Mouse (Mus musculus) spleen, adult 2 months (tissue): ENCODE data around the gene Rptor. TPM values are rescaled to one million over a fixed set of nuclear protein-coding genes. Genes with fewer than 3 reads are reported as not detected.

Source experiments
- DNase-seq, 2 experiments: peaks; one replicate each; pipeline versions ENCODE4 v3.0.0 to v3.0.0-alpha.2; 2012 to 2021; ENCODE audit warnings: low spot score in 2 of 2, low read depth in 1 of 2
- H3K27ac ChIP-seq: fragments of 200-500 bp; 2 replicates; pipeline ENCODE4 v1.5.1; 2012; ENCODE audit warnings: low read length, inconsistent platforms; ENCODE audit not compliant: insufficient read depth
- H3K27me3 ChIP-seq: fragments of 200-500 bp; 2 replicates; pipeline ENCODE4 v1.6.1; 2012; ENCODE audit warnings: mild to moderate bottlenecking, moderate library complexity, low read length, inconsistent platforms; ENCODE audit not compliant: control insufficient read depth, insufficient read depth
- H3K36me3 ChIP-seq: fragments of 200-500 bp; 2 replicates; pipeline ENCODE4 v1.6.1; 2012; ENCODE audit warnings: mild to moderate bottlenecking, low read length, inconsistent platforms; ENCODE audit not compliant: control insufficient read depth, insufficient read depth
- H3K4me1 ChIP-seq: fragments of 200-500 bp; 2 replicates; pipeline ENCODE4 v1.6.1; 2011; ENCODE audit warnings: inconsistent platforms; ENCODE audit not compliant: control insufficient read depth, insufficient read depth, insufficient read length
- H3K4me3 ChIP-seq: fragments of 200-500 bp; 2 replicates; pipeline ENCODE4 v1.5.1; 2011; ENCODE audit warnings: mild to moderate bottlenecking, inconsistent platforms; ENCODE audit not compliant: insufficient read depth, insufficient read length; ENCODE audit errors: extremely low read depth
- CTCF ChIP-seq: fragments of 200-500 bp; IDR thresholded peaks from 2 replicates; pipeline ENCODE4 v1.5.1; 2011; ENCODE audit warnings: mild to moderate bottlenecking, inconsistent platforms; ENCODE audit not compliant: insufficient read depth, insufficient read length, insufficient replicate concordance; ENCODE audit errors: extremely low read depth
- POLR2A ChIP-seq: fragments of 200-500 bp; IDR thresholded peaks from 2 replicates; pipeline ENCODE4 v1.6.1; 2011; ENCODE audit warnings: low read depth, low read length, inconsistent platforms
- WGBS: fragments of 180-500 bp; shearing (Covaris S2); methylation state at CpG from one replicate; pipeline ENCODE4 v1.1.7; 2018; 5-methylcytosine and 5-hydroxymethylcytosine counted together
- polyA plus RNA-seq: library from polyadenylated mRNA; depleted of rRNA; stranded (reverse); fragments of >200 nt; gene quantifications from 2 replicates; pipeline ENCODE4 v1.2.3, GENCODE M21; 2012

The Rptor gene
- polyA plus RNA-seq, 1 experiment, result 18.0 TPM

DNA sequence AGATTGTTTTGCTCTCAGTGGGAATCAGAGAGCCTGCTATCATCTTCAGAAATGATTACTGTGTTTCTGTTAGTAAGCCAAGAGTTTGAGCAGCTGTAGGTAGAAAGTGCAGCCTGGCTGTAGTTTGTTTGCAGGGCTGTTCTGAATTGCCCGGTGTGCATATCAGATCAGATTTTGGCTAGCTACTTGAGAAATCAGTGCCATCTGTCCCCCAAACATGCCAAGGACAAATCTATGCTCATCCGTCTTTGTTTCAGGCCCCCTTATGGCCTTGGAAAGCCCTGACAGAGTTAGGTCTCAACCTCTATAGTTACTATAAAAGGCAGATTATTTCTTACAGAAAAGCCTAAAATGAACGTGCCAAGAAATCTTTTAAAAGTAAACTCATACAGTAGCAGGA is 244.9 kb downstream of the Rptor start:
- no peak for DNase-seq
- peaks cover 6% of the 10 kb centered on the region for H3K36me3 ChIP-seq
- 79% methylated on average over 3 of the region's 3 CpGs for WGBS
- no peaks in the 10 kb centered on the region for H3K4me1 ChIP-seq
- TF ChIP-seq POLR2A, result no peak
- TF ChIP-seq CTCF, result no peak
- H3K27ac ChIP-seq, result peak overlapping the region; percentile 15; the same call in 1 of the 2 replicates
- H3K4me3 ChIP-seq, result no peak overlapping the region
- H3K27me3 ChIP-seq, result no peaks in the 10 kb centered on the region

DNA sequence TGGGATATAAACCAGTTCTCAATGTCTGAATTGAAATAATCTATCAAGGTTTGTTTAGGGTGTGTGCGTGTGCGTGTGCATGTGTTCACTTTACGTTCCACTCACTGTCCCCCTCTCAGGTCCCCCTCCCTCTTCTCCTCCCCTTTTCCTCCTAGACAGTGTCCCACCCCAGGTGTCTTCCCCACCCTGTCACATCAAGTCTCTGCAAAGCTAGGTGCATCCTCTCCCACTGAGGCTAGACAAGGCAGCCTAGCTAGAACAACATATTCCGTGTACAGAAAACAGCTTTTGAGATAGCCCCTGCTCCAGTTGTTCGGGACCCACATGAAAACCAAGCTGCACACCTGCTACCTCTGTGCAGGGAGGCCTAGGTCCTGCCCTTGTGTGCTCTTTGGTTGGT is 245.5 kb downstream of the Rptor start:
- DNase-seq, result no peak
- 87% methylated on average over 5 of the region's 5 CpGs for WGBS
- Histone ChIP-seq H3K27ac (no peak overlapping the region), H3K4me3 (no peak overlapping the region), H3K36me3 (peaks cover 10% of the 10 kb centered on the region), H3K4me1 (no peaks in the 10 kb centered on the region), H3K27me3 (no peaks in the 10 kb centered on the region)
- TF ChIP-seq POLR2A (no peak), CTCF (no peak)

DNA sequence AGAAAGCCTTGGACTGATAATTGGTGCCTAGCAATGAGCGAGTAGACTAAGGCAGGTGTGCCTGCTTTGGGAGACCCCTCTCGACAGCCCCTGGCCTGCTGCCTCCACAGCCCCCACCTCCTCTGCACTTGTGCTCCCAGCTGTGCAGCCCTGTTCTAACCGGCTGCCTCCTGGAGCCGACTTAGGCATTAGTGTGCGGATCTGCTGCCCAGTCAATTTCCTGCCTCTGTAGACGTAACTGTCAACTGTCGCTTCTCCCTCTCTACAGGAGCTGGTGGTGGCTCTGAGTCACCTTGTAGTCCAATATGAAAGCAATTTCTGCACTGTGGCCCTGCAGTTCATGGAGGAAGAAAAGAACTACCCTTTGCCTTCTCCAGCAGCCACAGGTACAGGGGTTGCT is 253.3 kb downstream of the Rptor start:
- no peak for DNase-seq
- TF ChIP-seq CTCF (no peak), POLR2A (no peak)
- Histone ChIP-seq H3K36me3 (peaks cover 9% of the 10 kb centered on the region), H3K27ac (no peak overlapping the region), H3K4me1 (peaks cover 12% of the 10 kb centered on the region; the same call in 1 of the 2 replicates), H3K27me3 (no peaks in the 10 kb centered on the region), H3K4me3 (no peak overlapping the region)
- WGBS, result 22% methylated on average over 7 of the region's 7 CpGs

DNA sequence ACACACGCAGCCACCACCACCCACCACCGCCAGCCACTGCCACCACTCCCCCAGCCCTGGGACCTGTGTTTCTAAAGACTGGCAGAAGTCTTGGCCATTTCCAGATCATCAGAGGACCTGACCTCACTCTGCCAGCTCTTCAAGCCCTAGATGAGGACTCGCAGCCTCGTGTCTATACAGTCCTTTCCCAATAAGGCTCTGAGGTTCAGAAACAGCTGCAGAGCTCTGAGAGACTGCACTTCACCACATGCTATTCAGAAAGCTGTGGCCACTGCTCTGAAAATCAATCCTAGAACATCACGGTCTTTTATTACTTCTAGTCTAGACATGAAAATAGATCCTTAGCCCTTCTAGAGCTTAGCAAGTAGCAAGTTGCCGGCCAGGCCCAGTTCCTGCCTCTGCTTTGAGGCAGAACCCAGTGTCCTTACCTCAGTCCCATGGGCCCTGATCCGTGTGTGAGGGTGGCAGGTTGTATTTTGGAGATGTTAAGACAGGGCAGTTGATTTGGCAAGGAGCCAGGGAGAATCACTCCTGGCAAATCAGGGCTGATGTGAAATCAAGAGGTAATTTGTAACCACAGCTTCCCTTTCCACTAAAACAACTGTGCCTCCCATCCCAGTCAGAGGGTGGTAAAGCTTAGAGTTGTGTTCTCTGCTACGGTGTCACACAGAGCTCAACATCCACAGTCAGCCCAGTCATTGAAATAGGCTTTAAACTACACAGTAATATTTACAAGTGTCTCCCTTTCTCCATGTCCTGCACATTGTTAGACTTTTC is 260.0 kb downstream of the Rptor start:
- no peak for DNase-seq
- Histone ChIP-seq H3K4me3 (no peak overlapping the region), H3K4me1 (no peaks in the 10 kb centered on the region), H3K27ac (0 out of 2 replicates have a peak overlapping the region, but pooled peaks have one; percentile 53), H3K27me3 (no peaks in the 10 kb centered on the region), H3K36me3 (peaks cover 4% of the 10 kb centered on the region; the same call in 1 of the 2 replicates)
- WGBS, result 75% methylated on average over 8 of the region's 8 CpGs
- TF ChIP-seq POLR2A (no peak), CTCF (no peak)

DNA sequence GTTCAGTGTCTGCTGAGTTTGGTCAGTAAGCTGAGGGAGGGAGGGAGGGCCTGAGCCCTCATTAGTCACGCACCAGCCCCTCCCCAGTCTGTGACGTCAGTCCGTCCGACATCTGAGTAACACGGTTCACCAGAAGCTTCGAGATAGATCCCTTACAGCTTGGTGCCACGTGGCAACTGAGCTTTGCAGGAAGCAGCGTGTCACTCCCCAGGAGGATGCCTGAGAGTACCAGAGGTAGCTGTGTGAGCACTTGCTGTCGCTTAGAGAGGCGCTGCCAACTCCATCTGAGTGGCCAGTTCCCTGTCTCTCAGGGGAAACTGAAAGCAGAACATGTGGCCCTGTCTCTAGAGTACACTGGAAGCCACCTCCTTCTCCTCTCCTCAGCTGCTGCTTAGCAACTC is 260.7 kb downstream of the Rptor start:
- peak; percentile 10 to 41 for DNase-seq
- peaks cover 4% of the 10 kb centered on the region; the same call in 1 of the 2 replicates for H3K36me3 ChIP-seq
- H3K4me1 ChIP-seq, result no peaks in the 10 kb centered on the region
- 20% methylated on average over 10 of the region's 10 CpGs for WGBS
- peak overlapping the region; percentile 53; the same call in 1 of the 2 replicates for H3K27ac ChIP-seq
- peak overlapping the region; percentile 46; the same call in 1 of the 2 replicates for H3K4me3 ChIP-seq
- no peak for TF ChIP-seq POLR2A
- no peak for TF ChIP-seq CTCF
- H3K27me3 ChIP-seq, result no peaks in the 10 kb centered on the region

DNA sequence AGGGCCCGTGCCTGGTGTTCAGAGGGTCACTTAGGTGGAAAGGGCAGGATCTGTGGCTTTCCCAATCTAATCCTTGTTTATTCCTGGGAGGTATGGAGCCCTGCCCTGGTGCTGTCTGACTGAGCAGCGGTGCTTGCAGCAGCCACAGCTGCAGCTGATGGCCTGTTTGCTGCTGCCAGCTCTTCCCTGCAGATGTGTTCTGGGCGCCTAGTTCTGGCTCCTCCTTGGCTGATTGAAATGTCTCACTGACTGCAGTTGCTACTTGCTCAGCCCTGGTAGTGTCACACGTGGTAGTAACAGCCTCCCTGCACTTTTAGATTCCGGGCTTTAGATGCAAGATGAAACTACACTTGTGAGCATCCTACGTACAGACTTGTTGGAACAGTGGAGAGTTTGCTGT is 264.1 kb downstream of the Rptor start:
- Histone ChIP-seq H3K27me3 (no peaks in the 10 kb centered on the region), H3K36me3 (peaks cover 2% of the 10 kb centered on the region), H3K27ac (no peak overlapping the region), H3K4me1 (no peaks in the 10 kb centered on the region), H3K4me3 (no peak overlapping the region)
- WGBS, result 91% methylated on average over 6 of the region's 6 CpGs
- TF ChIP-seq POLR2A, result no peak
- TF ChIP-seq CTCF, result no peak
- DNase-seq, result no peak

DNA sequence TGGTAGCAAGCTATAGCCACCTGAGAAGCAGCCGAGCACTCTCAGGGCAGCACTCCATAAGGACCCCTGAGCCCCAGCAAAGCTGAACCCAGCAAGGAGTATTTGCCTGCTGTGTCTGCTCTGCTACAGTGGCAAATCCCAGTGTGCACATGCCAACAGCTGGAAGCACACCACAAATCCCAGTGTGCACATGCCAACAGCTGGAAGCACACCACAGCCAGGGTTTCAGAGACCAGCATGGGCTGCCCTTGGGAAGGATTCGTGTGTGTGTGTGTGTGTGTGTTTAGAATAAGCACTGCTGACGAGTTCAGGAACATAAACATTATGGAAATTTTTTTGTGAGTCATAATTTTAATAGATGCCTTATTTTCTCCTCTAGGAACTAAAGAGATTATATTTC is 265.4 kb downstream of the Rptor start:
- Histone ChIP-seq H3K4me1 (no peaks in the 10 kb centered on the region), H3K27ac (no peak overlapping the region), H3K4me3 (no peak overlapping the region), H3K36me3 (peaks cover 6% of the 10 kb centered on the region), H3K27me3 (no peaks in the 10 kb centered on the region)
- no peak for TF ChIP-seq CTCF
- TF ChIP-seq POLR2A, result no peak
- DNase-seq, result no peak
- 87% methylated on average over 3 of the region's 3 CpGs for WGBS
